Mouse (Mus musculus): Measurements from ENCODE around the gene Cttnbp2. TPM values are rescaled to one million over a fixed set of nuclear protein-coding genes. Genes with fewer than 3 reads are reported as not detected.

Cttnbp2 gene
- polyA plus RNA-seq, 1 experiment from 2014 or later = 6.3 TPM

GRCm38 (mm10) chr6:18369054-18369453 is 145.6 kb downstream of the Cttnbp2 start:
- 88% methylated on average over 3 of the region's 3 CpGs for WGBS
- H3K4me3 ChIP-seq (ENCODE audit: low read depth, low read length) = no peak overlapping the region
- H3K36me3 ChIP-seq (ENCODE audit: control insufficient read depth, insufficient read depth) = no peaks in the 10 kb centered on the region
- H3K4me2 ChIP-seq (replicated peaks; ENCODE audit: low read depth) = no peak overlapping the region
- no peak for TF ChIP-seq CTCF (IDR thresholded peaks at IDR 0.05; ENCODE audit: low read depth)
- no peaks in the 10 kb centered on the region for H3K9me3 ChIP-seq (ENCODE audit: control insufficient read depth)
- no peak for ATAC-seq
- H3K4me1 ChIP-seq (replicated peaks; ENCODE audit: control insufficient read depth, insufficient read depth, low read length) = no peaks in the 10 kb centered on the region
- H3K27ac ChIP-seq (ENCODE audit: low read depth, low read length) = no peak overlapping the region
- H3K27me3 ChIP-seq (replicated peaks; ENCODE audit: control insufficient read depth, insufficient read depth, low read length) = no peaks in the 10 kb centered on the region
- no peak overlapping the region for H3K9ac ChIP-seq (ENCODE audit: low read depth, low read length)

DNA sequence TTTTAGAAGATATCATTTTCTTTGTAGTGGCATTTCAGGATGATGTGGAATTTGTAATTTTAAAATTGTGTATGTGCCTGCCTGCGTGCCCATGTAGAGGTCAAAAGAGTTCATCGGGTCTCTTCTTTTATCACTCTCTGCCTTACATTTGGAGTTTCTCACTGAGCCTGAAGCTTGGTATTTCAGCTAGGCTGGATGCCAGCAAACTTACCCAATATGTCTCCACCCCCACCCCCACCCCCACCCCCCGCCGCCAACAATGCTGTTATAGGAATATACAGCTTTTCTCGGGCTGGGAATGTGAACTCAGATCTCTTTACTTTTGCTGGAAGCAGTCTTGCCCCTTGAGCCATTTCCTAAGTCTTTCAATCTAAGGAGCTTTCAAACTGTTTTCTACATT is 152.4 kb downstream of the Cttnbp2 start:
- 84% methylated on average over 5 of the region's 5 CpGs for WGBS
- H3K27ac ChIP-seq (ENCODE audit: low read depth, low read length) = no peak overlapping the region
- H3K4me1 ChIP-seq (replicated peaks; ENCODE audit: control insufficient read depth, insufficient read depth, low read length) = no peaks in the 10 kb centered on the region
- H3K9ac ChIP-seq (ENCODE audit: low read depth, low read length) = no peak overlapping the region
- H3K4me3 ChIP-seq (ENCODE audit: low read depth, low read length) = no peak overlapping the region
- H3K36me3 ChIP-seq (ENCODE audit: control insufficient read depth, insufficient read depth) = no peaks in the 10 kb centered on the region
- no peaks in the 10 kb centered on the region for H3K9me3 ChIP-seq (ENCODE audit: control insufficient read depth)
- no peaks in the 10 kb centered on the region for H3K27me3 ChIP-seq (replicated peaks; ENCODE audit: control insufficient read depth, insufficient read depth, low read length)
- ATAC-seq = no peak
- no peak overlapping the region for H3K4me2 ChIP-seq (replicated peaks; ENCODE audit: low read depth)
- no peak for TF ChIP-seq CTCF (IDR thresholded peaks at IDR 0.05; ENCODE audit: low read depth)

DNA sequence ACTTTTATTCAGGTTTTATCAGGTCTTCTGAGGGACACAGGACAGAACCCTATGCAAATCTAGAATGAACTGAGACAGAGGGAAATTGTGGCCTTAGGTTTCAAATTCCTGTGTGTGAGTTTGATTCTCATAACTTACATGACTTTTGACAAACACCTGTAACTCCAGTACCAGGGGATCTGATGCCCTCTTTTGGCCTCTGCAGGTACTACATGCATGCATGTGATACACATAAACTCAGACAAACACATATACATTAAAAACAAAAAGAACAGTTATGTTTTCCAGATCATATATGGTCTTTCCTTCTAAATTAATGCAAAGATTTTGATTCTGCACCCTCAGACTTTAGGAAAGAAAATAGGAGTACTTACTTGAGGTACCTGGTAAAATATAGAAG is 153.7 kb downstream of the Cttnbp2 start:
- Histone ChIP-seq H3K9me3 (ENCODE audit: control insufficient read depth) (no peaks in the 10 kb centered on the region), H3K4me2 (replicated peaks; ENCODE audit: low read depth) (no peak overlapping the region), H3K27ac (ENCODE audit: low read depth, low read length) (no peak overlapping the region), H3K9ac (ENCODE audit: low read depth, low read length) (no peak overlapping the region), H3K4me1 (replicated peaks; ENCODE audit: control insufficient read depth, insufficient read depth, low read length) (no peaks in the 10 kb centered on the region), H3K27me3 (replicated peaks; ENCODE audit: control insufficient read depth, insufficient read depth, low read length) (no peaks in the 10 kb centered on the region), H3K4me3 (ENCODE audit: low read depth, low read length) (no peak overlapping the region), H3K36me3 (ENCODE audit: control insufficient read depth, insufficient read depth) (no peaks in the 10 kb centered on the region)
- no peak for ATAC-seq
- peak; percentile 51 for TF ChIP-seq CTCF (IDR thresholded peaks at IDR 0.05; ENCODE audit: low read depth)

DNA sequence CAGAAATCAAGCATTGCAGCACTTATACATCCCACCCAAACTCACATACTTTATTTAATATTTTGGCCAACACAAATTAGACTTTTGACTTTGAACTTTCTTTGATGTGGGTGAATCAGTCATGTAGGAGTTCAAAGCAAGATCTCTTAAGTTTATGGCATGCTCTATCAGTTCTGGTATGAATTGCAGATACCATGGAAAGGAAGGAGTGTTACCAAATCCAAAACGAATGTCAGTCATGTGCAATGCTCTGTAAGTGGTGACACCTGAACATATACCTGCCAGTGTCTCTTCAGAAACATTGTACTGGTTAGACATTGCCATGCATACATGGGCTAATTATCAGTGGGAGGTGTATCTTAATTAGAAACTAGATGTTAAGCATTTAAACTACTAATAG is 154.5 kb downstream of the Cttnbp2 start:
- Histone ChIP-seq H3K9ac (ENCODE audit: low read depth, low read length) (no peak overlapping the region), H3K36me3 (ENCODE audit: control insufficient read depth, insufficient read depth) (no peaks in the 10 kb centered on the region), H3K4me3 (ENCODE audit: low read depth, low read length) (no peak overlapping the region), H3K9me3 (ENCODE audit: control insufficient read depth) (no peaks in the 10 kb centered on the region), H3K4me1 (replicated peaks; ENCODE audit: control insufficient read depth, insufficient read depth, low read length) (no peaks in the 10 kb centered on the region), H3K27me3 (replicated peaks; ENCODE audit: control insufficient read depth, insufficient read depth, low read length) (no peaks in the 10 kb centered on the region), H3K27ac (ENCODE audit: low read depth, low read length) (no peak overlapping the region), H3K4me2 (replicated peaks; ENCODE audit: low read depth) (no peak overlapping the region)
- WGBS = 34% methylated on average over 1 of the region's 1 CpGs
- no peak for TF ChIP-seq CTCF (IDR thresholded peaks at IDR 0.05; ENCODE audit: low read depth)
- peak; percentile 69 for ATAC-seq

DNA sequence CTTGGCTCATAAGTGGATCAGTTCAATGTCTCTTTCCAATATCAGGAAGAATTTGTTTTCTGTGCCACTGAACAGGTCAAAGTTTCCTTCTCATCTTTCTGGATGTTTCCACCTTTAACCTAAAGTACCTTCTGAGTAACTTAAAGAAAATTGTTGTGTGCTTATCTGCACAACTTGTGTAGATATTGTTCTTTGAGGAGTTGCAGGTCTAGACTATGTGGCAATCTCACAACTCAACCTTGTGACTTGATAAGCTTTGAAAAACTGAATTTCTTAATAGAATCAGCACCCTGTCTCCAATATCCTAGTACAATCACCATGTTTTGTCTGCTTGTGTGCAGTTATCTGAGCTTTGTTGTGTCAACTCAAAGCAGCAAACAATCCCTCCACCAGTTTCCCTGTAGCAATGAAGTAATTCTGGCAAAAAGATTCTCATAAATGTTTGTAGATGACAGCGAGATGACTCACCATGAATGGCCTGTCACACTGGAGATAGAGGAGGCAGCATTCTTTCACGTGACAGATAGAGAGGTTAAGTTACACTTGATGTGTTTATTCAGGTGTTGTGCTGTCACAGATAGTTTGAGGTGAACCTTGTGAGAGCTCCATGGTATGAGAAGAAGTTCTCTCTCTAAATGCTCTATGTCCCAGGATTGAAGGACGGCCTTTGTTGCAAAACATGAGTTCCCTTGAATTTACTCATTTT is 165.3 kb downstream of the Cttnbp2 start:
- H3K9me3 ChIP-seq (ENCODE audit: control insufficient read depth) = no peaks in the 10 kb centered on the region
- H3K4me2 ChIP-seq (replicated peaks; ENCODE audit: low read depth) = no peak overlapping the region
- H3K9ac ChIP-seq (ENCODE audit: low read depth, low read length) = no peak overlapping the region
- ATAC-seq = peak; percentile 91
- 48% methylated on average over 3 of the region's 3 CpGs for WGBS
- H3K27ac ChIP-seq (ENCODE audit: low read depth, low read length) = peak overlapping the region; percentile 64
- no peaks in the 10 kb centered on the region for H3K27me3 ChIP-seq (replicated peaks; ENCODE audit: control insufficient read depth, insufficient read depth, low read length)
- no peaks in the 10 kb centered on the region for H3K36me3 ChIP-seq (ENCODE audit: control insufficient read depth, insufficient read depth)
- peaks cover 3% of the 10 kb centered on the region; the same call in 1 of the 2 replicates for H3K4me1 ChIP-seq (replicated peaks; ENCODE audit: control insufficient read depth, insufficient read depth, low read length)
- TF ChIP-seq CTCF (IDR thresholded peaks at IDR 0.05; ENCODE audit: low read depth) = no peak
- H3K4me3 ChIP-seq (ENCODE audit: low read depth, low read length) = no peak overlapping the region

- ATAC-seq = no peak
- H3K4me1 ChIP-seq (replicated peaks; ENCODE audit: control insufficient read depth, insufficient read depth, low read length) = no peaks in the 10 kb centered on the region
- no peaks in the 10 kb centered on the region for H3K27me3 ChIP-seq (replicated peaks; ENCODE audit: control insufficient read depth, insufficient read depth, low read length)
- no peak overlapping the region for H3K4me3 ChIP-seq (ENCODE audit: low read depth, low read length)
- WGBS = 89% methylated on average over 2 of the region's 2 CpGs
- H3K9ac ChIP-seq (ENCODE audit: low read depth, low read length) = no peak overlapping the region
- no peak for TF ChIP-seq CTCF (IDR thresholded peaks at IDR 0.05; ENCODE audit: low read depth)
- H3K9me3 ChIP-seq (ENCODE audit: control insufficient read depth) = no peaks in the 10 kb centered on the region
- H3K27ac ChIP-seq (ENCODE audit: low read depth, low read length) = no peak overlapping the region
- no peak overlapping the region for H3K4me2 ChIP-seq (replicated peaks; ENCODE audit: low read depth)
- no peaks in the 10 kb centered on the region for H3K36me3 ChIP-seq (ENCODE audit: control insufficient read depth, insufficient read depth)
Observed at GRCm38 (mm10) chr6:18344272-18344671, 170.4 kb downstream of the Cttnbp2 start.

DNA sequence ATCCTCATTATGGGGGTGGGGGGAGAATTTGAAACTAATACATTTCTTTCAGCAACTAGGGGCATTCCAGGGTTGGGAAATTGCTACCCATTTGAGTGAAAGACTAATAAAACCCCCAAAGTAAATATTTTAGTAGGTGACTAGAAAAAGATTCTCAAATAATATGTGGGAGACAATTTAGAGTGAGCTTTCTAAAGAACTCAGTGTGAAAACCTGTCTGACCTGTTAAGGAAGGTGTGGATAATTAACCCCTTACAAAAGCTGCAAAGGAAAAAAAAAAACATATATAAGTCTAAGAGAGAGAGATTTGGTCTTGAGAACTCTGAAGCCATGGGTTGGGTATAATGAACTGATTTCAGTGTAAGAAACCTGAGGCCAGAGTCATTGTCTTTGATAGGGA is 176.3 kb downstream of the Cttnbp2 start:
- H3K9me3 ChIP-seq (ENCODE audit: control insufficient read depth) = no peaks in the 10 kb centered on the region
- no peak for TF ChIP-seq CTCF (IDR thresholded peaks at IDR 0.05; ENCODE audit: low read depth)

More for the DNA sequence above, 176.3 kb downstream of the Cttnbp2 start:
- Histone ChIP-seq H3K27me3 (replicated peaks; ENCODE audit: control insufficient read depth, insufficient read depth, low read length) (no peaks in the 10 kb centered on the region), H3K9ac (ENCODE audit: low read depth, low read length) (no peak overlapping the region), H3K36me3 (ENCODE audit: control insufficient read depth, insufficient read depth) (no peaks in the 10 kb centered on the region), H3K4me1 (replicated peaks; ENCODE audit: control insufficient read depth, insufficient read depth, low read length) (no peaks in the 10 kb centered on the region), H3K27ac (ENCODE audit: low read depth, low read length) (no peak overlapping the region), H3K4me3 (ENCODE audit: low read depth, low read length) (no peak overlapping the region), H3K4me2 (replicated peaks; ENCODE audit: low read depth) (no peak overlapping the region)
- no peak for ATAC-seq

Data from intestine, postnatal 0 days (tissue).